Mouse (Mus musculus): ENCODE results near the gene Noc4l.

The Noc4l gene

DNA sequence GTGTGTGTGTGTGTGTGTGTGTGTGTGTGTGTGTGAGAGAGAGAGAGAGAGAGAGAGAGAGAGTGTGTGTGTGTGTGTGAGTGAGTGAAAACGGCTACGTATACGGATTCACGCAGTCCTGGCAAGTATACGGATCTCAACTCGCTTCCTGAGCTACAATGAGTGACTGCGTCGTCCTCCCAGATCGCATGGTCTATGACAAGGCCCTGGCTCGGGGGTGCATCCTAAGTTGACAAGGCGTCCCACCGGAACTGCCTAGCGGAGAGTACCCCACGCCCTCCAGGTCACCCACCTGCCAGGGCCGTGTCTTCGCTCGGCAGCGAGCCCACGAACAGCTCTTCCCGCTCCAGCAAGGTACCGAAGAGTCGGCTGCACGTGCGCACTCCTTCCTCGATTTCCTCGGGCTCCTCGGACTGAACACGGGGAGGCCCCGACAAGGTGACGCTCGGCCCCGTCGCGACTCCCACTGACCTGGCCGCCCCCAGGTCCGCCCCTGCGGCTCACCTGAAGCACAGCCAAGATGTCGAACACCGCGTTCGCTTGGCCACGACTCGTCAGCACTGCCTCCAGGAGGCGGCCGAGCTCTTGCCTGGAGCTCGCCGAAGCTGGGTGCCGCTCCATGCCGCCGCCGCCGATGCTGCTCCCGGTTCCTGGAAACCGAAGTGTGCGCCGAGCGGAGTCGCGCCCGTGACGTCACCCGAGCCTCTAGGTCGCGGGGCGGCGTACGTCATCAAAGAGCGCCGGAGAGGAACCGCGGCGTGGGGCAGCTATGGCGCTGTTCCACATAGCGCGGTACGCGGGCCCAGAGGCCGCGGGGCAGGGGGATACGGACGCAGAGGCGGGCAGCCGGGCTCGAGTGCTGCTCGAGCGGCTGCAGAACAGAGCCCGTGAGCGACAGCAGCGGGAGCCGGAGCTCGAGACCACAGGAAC is at the start of gene Noc4l, which contains the start of gene Ddx51:
Gene Noc4l, minus strand, starts transcription at position 699 of the 930 bp plus-strand sequence.
Gene Ddx51, plus strand, starts transcription at position 733 of the 930 bp plus-strand sequence.
- DNase-seq (ENCODE audit: low spot score) = peak; percentile 93

DNA sequence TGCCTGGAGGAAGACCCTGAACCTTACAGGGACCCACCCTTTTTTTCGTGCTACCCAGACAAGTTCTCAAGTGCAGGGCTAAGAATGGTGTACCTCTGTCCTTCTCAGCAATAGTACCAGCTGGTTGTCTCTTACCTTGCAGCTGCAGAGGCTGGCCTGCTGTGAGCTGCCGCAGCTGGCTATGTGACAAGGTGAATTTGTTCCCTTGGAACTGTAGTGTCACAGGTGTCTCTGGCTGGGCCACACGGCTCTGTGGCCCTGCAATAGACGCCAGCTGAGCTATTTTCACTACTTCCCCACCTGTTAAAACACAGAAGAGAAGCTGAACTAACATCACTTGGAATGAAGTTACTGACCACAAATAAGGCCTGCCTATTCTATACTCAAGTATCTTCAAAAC is 45.4 kb upstream of the Noc4l start:
- no peak for DNase-seq (ENCODE audit: low spot score)

DNA sequence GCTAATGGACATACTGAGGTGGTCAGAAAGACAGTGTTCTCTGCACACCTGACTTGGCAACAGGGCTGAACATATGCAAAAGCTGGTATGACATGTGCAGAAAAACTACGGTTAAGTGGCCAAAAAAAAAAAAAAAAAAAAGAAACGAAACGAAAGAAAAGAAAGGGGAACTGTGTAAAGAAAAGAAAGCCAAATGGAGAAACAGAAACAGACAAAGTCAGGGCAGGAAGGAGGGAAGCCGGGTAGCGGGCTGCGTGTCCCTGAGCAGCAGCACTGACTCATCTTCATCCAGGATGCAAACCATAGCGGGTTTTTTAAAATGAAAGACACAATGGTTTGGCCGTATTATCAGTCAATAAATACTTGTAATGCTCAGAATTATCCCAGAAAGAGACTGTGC is 28.8 kb upstream of the Noc4l start:
- DNase-seq (ENCODE audit: low spot score) = no peak

DNA sequence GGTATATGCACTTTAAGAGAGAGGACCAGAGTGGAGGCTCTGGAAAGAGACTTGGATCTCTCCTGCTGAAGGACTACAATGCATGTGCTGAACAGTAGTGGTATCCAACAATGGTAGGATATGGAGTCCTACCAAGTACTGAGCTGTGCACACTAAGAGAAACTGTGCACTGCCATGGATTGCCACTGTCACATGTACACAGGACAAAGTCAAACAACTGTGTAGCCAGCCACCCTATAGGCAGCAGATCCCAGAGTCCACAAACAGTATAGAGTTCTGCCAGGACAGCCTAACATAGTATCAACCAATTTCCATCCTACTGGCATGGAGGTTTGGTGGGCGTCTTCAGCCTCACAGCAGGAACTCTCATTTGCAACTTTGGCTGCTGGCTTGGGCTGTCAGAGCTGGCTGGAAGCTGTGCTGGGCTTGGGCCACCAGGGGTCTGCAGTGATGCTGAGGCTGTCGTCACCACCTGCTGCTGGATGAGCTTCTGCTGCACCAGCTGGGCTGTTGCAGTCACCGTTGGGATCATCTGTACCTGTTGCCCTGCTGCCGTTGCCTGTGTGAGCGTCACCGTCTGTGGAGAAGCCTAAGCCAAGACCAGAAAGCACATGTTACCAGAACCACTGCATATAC is 12.4 kb upstream of the Noc4l start:
- DNase-seq (ENCODE audit: low spot score) = no peak

DNA sequence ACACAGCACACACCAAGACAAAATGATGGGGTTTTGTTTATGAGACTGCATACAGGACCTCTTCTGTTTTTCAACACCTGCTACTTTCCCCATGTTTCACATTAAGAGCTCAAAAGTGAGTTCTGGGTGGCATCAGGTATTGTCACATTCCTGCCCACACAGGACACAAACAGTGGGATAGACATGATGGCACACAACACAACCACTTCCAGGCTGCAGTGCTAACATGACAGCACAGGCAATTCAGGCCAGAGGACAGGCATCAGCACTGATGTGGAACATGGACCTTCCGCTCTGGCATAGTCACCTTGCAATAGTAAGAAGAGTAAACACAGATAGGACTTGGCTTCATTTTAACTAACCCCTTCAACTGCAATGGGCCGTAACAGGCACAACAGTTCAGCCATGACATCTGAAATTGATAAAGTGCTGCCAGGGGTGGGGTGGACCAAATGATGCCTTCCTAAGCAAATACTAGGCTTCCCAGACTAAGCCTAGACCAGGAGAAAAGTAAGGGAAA is 11.6 kb upstream of the Noc4l start:
- no peak for DNase-seq (ENCODE audit: low spot score)

DNA sequence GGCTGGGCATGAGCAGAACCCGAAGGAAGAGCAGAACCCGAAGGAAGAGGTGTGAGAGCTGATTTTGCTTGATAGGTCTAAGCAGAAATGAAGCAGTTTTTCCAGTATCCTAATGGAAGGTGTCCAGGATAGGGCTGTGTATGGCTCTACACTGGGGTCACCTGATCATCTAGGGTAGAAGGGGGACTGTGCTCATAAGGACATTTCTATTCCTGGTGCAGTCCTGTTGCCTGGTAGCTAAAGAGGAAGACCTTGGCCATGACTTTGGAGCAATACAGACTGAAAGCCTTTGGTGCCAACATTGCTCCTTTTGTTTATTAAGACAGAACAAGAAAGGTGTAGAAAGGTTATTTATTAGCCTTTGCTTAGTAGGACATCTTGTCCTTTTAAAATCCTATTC is 10.8 kb upstream of the Noc4l start:
- no peak for DNase-seq (ENCODE audit: low spot score)

DNA sequence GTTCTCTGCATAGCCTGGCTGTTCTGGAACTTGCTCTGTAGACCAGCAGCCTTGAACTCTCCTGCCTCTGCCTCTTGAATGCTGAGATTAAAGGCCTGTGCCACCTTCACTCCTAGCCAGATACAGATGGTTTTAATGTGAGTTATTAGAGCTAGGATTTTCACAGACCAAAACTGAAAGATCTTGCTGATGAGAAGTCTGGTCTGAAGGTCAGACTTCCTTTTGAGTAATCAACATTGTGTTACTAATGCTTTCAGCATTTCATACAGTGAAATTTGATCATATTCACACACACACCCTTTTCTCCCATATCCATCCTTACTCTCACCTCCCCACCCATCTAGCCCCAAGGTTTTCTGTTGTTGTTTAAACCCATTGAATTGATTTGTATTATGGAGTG is 6.5 kb upstream of the Noc4l start:
- DNase-seq (ENCODE audit: low spot score) = no peak

DNA sequence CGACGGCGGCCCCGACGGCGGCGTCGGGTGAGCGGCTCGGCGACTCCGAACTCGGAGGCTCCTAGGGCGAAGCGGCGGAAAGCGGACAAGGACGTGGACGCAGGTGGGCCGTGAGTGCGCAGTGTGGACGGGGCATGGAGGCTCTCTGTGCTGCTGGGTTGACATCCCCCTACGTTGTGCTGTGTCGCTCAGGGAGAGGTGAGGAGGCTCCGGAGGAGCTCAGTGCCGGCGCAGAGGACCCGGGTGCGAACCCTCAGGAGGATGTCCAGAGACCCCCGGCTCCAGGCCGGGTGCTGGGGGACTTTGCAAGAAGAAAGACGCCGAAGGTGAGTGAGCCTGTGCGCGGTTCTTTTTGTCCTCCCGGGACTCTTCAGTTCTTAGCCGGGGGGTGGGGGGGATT is 469 bp upstream of the Noc4l start:
- no peak for DNase-seq (ENCODE audit: low spot score)

DNA sequence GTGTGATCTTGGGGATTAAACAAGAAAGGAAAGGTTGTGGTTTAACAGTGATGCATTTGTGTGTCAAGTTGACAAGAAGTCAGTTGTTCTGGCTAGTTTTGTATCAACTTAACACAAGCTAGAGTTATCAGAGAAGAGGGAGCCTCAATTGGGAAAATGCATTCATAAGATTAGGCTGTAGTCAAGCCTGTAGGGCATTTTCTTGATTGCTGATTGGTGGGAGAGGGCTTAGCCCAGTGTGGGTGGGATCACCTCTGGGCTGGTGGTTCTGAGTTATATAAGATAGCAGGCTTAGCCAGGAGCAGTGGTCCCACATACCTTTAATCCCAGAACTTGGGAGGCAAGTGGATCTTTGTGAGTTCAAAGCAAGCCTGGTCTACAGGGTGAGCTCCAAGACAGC is 6.8 kb downstream of the Noc4l start:
- no peak for DNase-seq (ENCODE audit: low spot score)

DNA sequence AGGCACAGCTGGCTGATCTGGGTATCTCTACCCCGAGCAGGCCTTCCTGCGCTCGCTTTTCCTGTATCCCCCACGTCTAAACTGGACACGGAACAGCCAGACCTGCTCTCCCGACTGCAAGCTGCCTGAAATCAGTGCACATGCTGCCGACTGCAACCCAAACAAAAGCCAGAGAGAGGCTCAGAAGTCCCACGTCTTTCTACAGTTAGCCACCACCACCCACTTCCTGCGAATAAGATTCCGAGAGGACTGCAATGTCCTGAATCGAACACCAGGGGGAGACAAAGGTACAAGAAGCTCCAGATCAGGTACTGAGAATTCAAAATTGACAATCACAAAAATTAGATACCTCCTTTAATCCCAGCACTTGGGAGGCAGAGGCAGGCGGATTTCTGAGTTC is 13.8 kb downstream of the Noc4l start:
- DNase-seq (ENCODE audit: low spot score) = peak; percentile 35

DNA sequence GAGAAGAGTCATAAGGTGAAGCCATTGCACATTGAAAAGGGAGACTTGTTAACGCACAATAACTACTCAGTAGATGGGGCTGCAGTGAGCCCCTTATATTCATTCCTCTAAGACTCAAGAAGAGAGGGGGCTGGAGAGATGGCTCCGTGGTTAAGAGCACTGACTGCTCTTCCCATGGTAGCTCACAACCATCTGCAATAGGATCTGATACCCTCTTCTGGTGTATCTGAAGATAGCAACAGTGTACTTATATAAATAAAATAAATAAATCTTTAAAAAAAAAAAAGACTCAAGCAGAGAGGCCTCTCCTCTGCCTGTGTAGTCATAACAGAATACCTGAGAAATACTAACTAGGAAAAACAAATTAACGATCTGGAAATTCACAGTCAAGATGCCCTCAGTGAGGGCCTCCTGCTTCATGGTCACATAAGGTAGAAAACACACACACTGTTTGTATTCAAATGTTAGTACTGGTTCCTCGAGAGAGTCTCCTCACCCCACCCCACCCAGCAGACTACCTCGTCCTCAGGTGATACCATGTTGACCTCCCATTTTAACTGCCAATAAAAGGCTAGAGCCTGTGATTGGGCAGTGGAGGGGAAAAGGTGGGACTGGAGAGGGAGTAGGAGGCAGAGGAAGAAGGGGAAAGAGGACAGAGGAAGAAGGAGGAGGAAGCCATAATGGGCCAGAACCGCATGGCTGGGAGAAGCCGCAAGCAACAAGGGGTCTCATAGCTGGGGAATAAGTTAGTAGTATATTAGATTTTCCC is 14.7 kb downstream of the Noc4l start:
- DNase-seq (ENCODE audit: low spot score) = no peak

DNA sequence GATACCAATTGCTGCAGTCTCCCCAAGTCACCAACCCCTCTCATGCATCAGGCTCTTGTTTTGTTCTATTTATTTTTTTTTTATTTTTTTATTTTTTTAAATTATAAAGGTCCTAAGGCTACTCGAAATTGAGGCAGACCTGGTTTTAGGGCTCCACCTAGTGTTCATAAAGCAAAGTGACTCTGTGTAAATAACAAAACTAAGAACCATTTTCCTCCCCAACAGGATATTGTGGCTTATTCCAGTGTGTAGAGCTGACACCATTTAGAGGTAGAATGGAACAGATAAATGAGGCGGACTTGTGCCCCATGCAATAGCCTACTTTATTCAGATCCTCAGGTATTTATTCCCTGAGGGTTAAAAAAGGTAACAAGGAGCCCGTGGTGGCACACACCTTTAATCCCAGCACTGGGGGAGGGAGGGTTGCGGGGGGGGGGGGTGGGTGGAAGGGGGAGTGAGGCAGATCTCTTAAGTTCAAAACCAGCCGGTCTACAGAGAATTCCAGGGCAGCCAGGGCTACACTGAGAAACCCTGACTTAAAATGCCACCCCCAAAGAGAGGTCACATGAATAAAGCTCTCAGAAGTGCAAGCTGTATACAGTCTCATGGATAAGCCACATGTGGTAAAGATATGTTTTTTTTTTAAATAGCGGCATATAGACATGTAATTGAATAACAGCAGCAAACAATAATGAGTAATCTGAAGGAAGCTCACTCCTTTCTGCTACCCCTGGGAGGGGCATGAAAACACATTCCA is 17.1 kb downstream of the Noc4l start:
- DNase-seq (ENCODE audit: low spot score) = no peak

DNA sequence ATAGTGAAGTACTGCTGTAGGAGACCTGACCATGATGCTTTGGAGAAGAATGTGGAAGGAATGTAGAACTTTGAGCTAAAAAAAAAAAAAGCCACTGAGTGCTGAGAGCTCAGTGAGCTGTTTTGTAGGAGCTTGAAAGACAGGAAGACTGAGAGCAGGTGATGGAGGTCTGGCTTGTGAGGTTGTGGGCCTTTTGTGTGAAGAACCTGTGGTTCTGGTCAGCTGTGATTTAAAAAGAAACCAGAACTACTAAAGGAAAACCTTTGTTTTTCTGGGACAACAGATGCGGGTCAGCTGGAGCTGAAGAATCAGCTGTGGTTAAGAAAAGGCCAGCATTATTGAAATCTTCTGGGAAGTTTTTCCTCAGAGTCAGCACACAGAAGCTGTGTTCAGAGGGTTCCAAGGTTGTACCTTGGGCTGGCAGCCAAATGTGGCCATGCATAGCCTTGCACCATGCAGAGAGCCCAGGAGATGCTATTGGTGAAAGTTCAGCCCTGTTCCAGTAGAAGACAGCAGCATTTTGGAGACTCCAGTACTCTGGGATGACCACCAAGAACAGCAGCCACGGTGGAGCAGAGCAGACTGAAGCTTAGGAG is 23.6 kb downstream of the Noc4l start:
- DNase-seq (ENCODE audit: low spot score) = no peak

DNA sequence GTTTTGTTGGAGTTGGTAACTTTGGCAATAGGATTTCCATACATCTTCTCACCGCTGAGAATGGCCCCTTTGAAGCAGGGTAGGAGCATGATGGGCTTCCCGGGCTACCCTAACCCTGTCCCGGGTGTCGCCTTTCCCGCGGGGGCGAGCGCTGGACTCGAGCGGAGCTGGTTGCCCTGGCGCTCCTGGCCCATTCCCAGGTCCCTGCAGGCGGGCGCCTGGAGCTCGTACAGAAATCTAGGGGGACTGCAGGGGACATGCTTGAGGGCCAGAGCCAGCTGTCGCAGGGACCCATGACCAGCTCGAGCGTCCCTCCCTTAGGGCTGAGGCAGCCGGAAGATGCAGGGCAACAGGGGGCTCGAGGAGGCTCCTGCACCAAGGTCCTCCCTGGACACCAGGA is 25.1 kb downstream of the Noc4l start:
- DNase-seq (ENCODE audit: low spot score) = no peak

DNA sequence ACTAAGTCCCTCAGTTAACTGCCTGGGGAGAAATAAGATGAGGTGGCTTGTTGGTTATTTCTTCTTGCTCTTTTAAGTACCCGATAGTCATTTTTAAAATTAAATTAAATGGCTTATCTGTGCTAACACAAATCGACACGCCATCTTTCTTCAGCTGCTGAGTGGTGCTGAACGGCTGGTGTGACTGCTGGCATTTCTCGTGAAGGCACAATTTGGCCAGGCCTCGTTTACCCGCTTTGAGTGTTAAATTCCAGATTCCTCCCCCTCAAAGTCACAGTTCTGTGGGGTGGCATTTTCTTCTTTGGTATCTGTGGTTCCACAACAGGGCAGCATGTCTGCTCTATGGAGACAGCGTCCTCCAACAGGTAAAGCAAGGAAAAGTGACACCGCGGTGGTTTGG is 25.9 kb downstream of the Noc4l start:
- DNase-seq (ENCODE audit: low spot score) = no peak

DNA sequence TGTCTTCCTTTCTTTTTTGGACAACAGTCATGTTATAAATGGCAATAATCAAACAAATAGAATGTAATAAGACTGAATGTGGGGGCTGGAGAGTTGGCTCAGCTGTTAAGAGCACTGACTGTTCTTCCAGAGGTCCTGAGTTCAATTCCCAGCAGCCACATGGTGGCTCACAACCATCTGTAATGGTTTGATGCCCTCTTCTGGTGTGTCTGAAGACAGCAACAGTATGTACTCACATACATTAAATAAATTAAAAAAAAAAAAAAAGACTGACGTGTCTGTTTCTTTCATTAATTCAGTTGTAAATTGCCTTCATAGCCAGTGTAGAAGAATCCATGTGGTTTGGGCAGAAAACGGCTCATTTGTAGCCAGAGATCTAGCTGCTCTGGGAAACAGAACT is 28.9 kb downstream of the Noc4l start:
- no peak for DNase-seq (ENCODE audit: low spot score)

DNA sequence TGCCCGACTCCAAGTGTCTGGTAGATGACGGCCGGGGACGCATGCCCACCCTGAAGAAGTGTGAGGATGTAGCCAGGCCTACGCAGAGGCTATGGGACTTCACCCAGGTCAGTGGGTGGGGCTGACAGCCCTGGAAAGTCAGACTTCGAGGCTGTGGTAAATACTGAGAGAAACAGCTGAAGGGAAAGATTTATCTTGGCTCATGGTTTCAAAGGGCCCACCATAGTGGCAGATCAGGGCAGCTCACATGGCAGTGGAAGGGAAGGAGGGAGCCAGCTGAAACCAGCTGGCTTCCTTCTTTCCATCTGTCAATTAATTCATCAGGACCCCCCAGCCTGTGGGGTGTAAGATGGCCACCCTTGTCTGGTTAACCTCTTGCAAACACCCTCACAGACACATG is 34.0 kb downstream of the Noc4l start:
- no peak for DNase-seq (ENCODE audit: low spot score)

DNA sequence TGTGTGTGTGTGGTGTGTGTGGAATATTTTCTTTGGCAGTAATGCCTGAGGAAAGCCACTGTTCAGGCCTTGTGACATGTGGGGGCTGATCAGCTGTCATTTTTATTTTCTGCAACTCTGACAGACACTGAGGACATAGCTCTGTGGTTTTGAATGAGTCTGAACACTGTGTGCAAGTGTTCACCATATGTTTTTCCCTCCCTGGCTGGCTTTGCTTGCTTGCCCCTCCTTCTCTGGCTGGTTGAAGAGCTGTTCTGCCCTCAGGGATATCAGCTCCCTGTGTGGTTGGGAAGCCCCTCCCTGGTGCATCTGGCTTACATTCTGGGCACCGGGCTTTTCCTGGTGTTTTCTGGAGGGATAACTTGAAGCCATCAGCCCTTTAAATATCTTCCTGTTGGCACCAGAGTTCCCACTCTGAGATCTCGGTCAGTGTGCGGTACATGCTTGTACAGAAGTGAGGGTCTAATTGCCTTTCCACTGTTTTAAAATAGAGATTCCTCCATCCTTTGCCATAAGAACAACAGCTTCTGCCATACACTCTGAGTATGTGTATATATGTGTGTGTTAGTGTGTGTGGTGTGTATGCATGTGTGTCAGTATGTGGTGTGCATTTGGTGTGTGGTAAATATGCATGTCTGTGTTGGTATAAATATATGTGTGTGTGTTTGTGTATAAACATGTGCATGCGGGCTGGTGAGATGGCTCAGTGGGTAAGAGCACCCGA is 41.6 kb downstream of the Noc4l start:
- DNase-seq (ENCODE audit: low spot score) = no peak

DNA sequence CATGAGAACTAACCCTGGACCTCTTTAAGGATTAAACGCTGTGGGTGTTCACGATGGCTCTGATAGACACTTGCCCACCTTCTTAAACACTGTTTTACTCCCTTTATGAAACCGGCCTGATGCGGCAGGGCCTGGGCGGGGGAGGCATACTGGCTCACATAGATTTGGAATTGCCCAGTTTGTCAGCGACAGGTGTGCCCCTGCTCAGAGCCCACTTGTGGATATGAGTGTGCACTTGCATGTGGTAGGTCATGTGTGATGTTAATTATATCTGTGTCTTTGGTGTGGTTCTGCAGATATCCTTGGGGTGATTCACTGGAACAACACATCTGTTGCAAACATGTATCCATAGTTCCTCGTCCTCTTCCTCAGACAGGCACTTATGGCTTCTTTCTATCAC is 42.7 kb downstream of the Noc4l start:
- no peak for DNase-seq (ENCODE audit: low spot score)

DNA sequence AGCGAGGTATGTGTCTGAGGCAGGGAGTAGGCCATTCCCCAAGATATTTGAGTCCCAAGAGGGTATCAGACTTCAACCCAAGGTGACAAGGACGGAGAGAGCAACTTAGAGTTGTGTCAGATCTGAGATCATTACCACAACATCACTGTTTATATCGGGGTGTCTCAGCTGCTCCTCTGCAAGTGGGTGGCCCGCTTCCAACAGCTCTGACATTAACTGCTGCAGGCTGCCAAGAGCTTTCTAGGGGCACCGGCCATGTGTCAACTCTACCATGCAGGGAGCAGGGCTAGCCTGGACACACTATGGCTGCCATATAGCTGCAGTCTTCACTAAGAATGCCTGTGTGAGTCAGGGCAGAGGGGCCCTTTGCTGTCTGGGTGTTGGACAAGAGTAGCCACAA is 43.3 kb downstream of the Noc4l start:
- DNase-seq (ENCODE audit: low spot score) = no peak

DNA sequence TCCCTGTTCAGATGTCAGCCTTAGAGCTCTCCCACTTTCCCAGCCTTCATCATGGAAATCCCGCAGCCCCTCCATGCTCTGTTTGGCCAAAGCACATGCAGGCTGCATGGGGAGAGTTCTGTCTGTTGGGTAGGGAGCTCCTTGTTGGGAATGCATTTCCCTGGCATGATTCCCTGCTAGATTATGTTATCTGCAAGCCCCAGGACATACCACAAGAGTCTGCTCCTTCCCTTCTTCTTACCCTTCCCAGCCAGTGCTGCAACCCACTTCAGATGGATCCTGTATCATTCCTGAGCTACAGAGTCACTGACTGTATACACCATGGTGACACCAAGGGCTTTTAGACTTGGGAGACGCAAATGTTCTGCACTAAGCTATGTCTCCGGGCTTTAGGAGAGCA is 43.8 kb downstream of the Noc4l start:
- DNase-seq (ENCODE audit: low spot score) = no peak

Data from ovary, postnatal 10 days (tissue).